Mouse (Mus musculus): Measurements from ENCODE around the gene Dhx16. TPM values are rescaled to one million over a fixed set of nuclear protein-coding genes. Genes with fewer than 3 reads are reported as not detected.

The Dhx16 gene
- total RNA-seq (2023) = 91.4 TPM

DNA sequence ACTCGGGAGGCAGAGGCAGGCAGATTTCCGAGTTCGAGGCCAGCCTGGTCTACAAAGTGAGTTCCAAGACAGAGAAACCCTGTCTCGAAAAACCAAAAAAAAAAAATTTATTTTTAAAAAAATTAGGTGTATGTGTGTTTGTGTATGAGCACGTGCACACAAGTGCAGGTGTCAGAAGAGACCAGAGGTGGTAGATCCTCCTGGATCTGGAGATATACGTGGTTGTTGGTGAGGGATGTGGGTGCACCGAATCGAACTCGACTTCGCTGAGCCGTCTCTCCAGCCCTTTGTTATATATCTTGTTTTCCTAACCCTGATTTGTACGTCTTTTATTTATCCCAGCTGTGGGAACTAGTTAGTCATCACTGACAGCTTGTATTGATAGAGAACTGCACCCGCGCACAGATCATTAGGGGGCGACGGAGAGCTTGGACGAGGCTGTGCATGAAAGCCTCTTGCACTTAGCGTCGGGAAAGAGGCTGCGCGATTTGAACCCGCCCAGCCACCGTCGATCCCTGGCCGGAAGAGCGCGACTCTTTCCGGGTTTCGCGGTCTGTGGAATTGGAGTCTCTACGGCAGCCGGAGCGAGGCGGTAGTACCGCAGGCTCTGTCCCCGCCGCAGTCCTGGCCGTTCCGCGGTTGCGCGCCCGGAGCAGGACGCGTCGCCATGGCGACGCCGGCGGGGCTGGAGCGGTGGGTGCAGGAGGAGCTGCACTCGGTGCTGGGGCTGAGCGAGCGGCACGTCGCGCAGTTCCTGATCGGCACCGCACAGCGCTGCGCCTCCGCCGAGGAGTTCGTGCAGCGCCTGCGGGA, at the start of gene Dhx16:
Gene Dhx16, plus strand, starts transcription at position 575 of the 813 bp plus-strand sequence.

DNA sequence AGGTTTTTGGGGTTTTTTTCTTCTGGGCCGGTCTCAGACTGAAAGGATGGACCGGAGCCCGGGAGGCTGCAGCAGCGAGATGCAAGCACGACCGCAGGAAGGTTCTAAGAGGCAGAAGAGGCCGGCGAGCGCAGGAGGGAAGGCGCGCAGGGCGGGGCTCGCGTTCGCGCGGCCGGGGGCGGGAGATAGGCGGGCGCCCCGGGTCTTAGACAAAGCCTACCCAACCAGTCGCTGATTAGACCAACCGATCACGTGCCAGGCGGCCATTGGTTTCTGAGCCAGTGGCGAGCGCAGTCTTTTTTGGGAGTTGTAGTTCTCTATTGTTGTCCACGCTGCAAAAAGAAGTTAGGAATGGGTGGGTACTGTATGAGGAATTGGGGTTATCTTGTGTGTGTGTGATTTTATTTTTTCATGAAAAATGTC, 41.5 kb upstream of the Dhx16 start, which contains the start of gene Tubb5:
Gene Tubb5, minus strand, starts transcription at position 185 of the 423 bp plus-strand sequence.

DNA sequence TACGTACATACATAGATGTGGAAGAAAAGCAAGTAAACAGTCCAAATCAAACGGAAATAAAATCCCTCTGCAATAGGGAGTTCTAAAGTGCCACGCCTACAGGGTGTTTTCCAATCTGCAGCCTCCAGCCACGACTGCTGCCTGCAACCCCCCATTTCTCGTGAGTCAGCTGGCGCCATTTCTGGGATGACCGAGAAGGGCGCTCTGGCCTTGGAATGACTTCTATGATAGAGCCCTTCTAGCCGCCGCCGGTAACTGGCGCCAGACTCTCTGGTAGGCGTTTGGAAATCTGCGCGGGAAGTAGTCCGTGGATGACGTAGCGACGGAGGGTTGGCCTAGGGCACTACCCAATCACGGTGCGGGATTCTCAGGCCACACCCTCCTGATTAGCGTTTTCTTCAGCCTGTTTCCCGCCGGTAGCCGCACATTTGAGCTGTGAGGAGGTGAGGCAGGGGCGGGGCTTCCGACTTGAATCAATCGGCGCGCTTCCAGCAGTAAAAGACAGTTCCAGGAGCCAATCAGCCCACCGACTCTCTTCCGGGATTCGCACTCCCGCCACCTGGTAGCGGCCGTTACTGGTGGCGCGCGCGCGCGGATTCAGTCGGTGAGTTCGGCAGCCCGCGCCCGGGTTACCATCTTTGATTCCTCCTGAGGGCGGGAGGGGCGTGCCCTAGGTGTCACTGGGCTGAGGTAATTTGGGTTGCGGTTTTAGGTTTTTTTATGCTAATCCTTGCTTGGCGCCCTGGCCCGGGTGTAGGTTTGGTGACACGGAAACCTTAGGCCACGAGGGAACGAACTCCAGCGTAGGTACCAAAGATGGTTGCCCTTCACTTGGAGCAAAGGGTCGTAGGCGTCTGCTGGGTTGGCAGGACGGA, 38.3 kb upstream of the Dhx16 start, which contains the start of gene Mdc1:
Gene Mdc1, plus strand, starts transcription at position 440 of the 875 bp plus-strand sequence.

DNA sequence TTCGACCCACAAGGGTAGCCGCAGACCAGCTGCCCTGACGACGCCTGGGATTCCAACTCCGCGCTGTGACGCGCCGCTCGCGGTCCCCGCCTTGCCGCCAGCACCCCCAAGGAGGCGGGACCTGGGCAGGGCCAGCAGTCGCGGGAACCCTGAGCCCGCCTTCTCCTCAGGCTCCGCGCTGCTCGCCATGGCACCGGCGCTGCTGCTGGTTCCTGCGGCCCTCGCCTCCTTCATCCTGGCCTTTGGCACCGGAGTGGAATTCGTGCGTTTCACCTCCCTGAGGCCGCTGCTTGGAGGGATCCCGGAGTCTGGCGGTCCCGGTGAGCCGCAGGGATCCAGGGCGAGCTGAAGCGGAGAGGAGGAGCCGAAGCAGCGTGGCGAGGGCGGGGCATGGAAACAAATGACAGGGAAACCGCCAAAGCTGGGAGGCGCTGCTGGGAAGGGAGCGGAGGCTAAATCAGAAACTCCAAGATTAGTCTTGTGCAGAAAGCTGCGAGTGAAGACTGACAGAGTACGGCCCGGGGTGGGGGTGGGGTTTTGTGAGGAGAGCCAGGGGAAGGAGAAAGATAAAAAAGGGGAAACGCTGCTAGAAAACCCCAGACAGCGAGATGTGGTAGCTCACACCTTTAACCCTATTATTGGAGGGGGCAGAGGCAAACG, 18.3 kb upstream of the Dhx16 start, which contains the start of gene Nrm:
Gene Nrm, plus strand, starts transcription at position 121 of the 660 bp plus-strand sequence.

DNA sequence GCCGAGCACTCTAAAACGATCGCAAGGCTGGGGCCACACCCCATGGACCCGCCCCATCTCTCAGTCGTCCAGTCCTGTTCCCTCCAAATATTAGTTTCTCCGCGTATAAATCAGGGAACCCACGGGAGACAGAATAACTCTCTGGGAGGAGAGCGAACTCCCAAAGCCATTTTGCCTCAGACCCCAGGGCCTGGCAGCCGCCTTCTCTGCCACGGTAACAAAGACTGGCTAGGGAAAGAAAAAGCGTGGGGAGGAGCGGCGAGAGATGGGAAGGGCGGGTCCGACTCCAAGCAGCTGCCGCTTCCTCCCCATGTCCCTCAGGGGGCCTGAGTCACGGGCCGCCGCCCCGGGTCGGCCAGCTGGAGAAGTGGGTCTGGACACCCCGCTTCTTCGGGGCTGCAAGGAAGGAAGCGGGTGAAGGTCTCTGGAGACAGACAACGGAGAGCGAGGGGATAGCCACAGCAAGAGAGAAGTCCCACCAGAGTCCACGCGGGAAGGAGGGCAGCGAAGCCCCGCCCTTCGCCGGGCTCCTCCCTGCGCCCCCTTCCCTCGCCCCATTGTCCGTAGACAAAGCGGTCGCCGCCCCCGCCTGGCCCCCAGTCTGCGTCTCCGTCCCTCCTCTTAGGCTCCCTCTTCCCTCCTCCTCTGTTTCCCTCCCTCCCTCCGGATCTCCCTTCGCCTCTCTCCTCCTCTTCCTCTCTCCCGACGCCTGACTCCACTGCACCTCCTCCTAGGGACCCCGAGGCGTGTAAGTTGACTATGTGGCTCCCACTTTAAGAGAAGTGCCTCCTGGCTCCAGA, 13.9 kb upstream of the Dhx16 start, which contains the start of gene Ppp1r18:
Gene Ppp1r18, plus strand, starts transcription at position 113 of the 800 bp plus-strand sequence.

DNA sequence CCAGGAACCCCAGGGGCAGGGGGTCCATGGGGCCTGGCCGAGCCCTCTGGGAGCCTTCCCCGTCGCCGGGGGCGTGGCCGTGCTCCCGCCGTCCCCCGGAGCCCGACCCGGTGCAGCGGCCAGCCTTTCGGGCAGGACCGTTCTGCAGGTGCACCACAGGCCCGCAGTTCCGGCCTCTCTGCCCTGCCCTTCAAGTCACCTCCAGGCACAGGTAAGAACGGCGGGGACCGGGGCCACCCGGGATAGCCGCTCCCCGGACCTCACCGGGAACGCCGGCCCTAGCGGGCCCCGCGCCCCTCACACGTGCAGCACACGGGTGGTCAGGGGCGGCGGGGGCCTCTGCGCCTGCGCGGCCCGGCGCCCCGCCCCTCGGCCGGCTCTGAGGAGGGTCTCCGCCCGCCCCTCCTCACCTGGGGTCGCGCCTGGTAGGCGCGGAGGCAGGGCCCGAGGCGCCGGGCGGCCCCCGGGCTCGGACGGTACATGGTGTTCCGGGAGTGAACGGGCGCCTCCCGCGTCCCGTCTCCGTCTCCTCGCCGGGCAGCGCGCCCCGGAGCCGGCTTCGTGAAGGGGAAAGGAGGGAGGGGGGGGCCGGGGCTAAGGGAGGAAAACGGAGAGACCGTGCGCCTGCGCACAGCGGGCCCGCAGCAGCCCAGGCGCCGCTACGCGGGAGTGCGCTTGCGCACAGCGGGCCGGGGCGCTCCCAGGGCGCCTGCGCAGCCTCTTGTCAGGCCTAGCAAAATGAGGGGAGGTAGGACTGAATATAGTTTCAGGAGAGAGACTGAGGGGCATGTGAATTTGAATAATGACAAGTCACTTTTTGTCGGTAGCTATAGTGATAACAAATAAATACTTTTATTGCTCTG, 17.4 kb downstream of the Dhx16 start, which contains the start of gene 2310061I04Rik:
Gene 2310061I04Rik, minus strand, starts transcription at position 651 of the 863 bp plus-strand sequence.

DNA sequence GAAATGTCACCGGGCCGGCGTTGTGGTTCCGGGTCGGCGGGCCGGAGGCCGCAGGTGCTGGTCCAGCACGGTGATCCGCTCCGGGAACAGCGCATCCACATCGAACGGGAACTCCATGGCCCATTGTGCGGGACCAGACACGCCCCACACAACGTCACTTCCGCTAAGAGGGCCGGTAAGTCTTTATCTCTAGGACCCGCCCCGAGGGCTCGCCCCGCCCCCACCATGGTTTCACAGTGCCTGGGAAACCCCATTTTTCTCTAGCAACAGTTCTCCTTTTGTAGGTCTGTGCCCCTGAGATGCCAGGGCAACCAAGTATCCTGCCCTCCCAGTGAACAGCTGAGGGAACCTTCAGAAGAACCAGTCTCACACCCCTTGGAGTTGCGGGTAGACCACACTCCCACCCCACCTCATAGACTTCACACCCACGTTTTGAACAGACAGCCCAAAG, 30.3 kb downstream of the Dhx16 start, which contains the start of gene Atat1:
Gene Atat1, minus strand, starts transcription at position 157 of the 451 bp plus-strand sequence.

DNA sequence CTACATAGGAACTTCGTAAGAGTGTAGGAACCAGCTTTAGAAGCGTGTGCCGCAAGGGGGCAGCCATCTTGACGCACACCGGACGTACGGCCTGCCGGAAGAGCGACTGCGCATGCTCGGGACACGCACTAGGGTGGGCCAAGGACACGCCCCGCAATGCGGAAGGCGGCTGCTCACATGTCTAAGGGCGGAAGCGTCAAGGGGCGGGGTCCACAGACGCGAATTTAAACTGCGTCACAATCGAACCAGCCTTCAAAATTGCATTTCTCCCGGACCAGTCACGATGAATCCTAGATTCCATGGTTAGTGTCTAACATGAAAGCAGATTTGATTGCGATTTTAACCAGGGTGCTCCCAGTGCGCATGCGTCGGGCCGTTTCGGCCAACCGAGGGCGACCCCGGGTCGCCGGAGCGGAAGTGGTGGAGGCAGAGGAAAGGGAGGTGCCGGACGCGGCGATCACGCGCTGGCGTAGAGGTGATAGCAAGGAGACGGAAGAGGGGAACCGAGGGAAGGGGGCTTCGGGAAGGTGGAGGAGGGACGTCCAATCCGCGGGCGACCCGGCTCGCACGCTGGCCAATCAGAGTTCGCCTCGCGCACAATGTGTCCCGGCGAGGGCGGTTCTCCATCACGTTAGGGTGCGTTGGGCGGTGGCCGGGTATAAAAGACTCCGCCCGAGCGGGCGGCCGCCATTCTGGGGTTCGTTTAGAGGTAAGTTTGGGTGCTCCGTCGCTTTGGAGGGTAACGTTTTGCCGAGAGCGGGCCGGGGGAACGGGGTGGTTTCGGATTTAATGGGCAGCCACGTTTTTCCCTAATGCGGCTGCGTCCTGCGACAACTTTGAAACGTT, 36.9 kb downstream of the Dhx16 start, which contains the start of the genes Mrps18b and Ppp1r10:
Gene Mrps18b, minus strand, starts transcription at position 93 of the 846 bp plus-strand sequence.
Gene Ppp1r10, plus strand, starts transcription at position 138 of the 846 bp plus-strand sequence.

Other genes with a start within 250 kb of the Dhx16 start
- not detected for gene Mucl3, start 236.1 kb upstream of the Dhx16 start, total RNA-seq (2023)
- gene Vars2, start 212.2 kb upstream of the Dhx16 start, total RNA-seq (2023) = 33.4 TPM
- 10.5 TPM for gene Gtf2h4, start 206.1 kb upstream of the Dhx16 start, total RNA-seq (2023)
- gene Ddr1, start 175.2 kb upstream of the Dhx16 start, total RNA-seq (2023) = 11.4 TPM
- gene Ier3, start 58.1 kb upstream of the Dhx16 start, total RNA-seq (2023) = 2.2 TPM
- gene Flot1, start 56.6 kb upstream of the Dhx16 start, total RNA-seq (2023) = 30.4 TPM
- 454 TPM for gene Tubb5, start 41.5 kb upstream of the Dhx16 start, total RNA-seq (2023)
- gene Mdc1, start 38.3 kb upstream of the Dhx16 start, total RNA-seq (2023) = 59.9 TPM
- gene Nrm, start 18.5 kb upstream of the Dhx16 start, total RNA-seq (2023) = 20.2 TPM
- 210 TPM for gene Ppp1r18, start 14.2 kb upstream of the Dhx16 start, total RNA-seq (2023)
- 24.5 TPM for gene 2310061I04Rik, start 17.6 kb downstream of the Dhx16 start, total RNA-seq (2023)
- 8.4 TPM for gene Atat1, start 30.3 kb downstream of the Dhx16 start, total RNA-seq (2023)
- 69.2 TPM for gene Mrps18b, start 36.6 kb downstream of the Dhx16 start, total RNA-seq (2023)
- gene Ppp1r10, start 36.6 kb downstream of the Dhx16 start, total RNA-seq (2023) = 129 TPM
- 136 TPM for gene Abcf1, start 89.9 kb downstream of the Dhx16 start, total RNA-seq (2023)
- 64.9 TPM for gene Gnl1, start 100.0 kb downstream of the Dhx16 start, total RNA-seq (2023)
- gene Prr3, start 100.4 kb downstream of the Dhx16 start, total RNA-seq (2023) = 61.8 TPM
- 23.7 TPM for gene H2-T24, start 140.7 kb downstream of the Dhx16 start, total RNA-seq (2023)
- 257 TPM for gene H2-T23, start 153.0 kb downstream of the Dhx16 start, total RNA-seq (2023)
- 190 TPM for gene H2-T22, start 162.9 kb downstream of the Dhx16 start, total RNA-seq (2023)
- 1.1 TPM for gene Gm6034, start 163.1 kb downstream of the Dhx16 start, total RNA-seq (2023)
- 70.7 TPM for gene Gm11127, start 178.6 kb downstream of the Dhx16 start, total RNA-seq (2023)
- 9.2 TPM for gene Gm19684, start 241.9 kb downstream of the Dhx16 start, total RNA-seq (2023)
- gene Gm7030, start 249.6 kb downstream of the Dhx16 start, total RNA-seq (2023) = 10.3 TPM

All from CD4-positive naive resting alpha-beta T cell, adult 76 days (primary cell).